Mouse (Mus musculus): ENCODE results near the gene Mt1. TPM values are rescaled to one million over a fixed set of nuclear protein-coding genes. Genes with fewer than 3 reads are reported as not detected.

The Mt1 gene
- total RNA-seq, 1 experiment from 2014 or later, result 182 TPM

DNA sequence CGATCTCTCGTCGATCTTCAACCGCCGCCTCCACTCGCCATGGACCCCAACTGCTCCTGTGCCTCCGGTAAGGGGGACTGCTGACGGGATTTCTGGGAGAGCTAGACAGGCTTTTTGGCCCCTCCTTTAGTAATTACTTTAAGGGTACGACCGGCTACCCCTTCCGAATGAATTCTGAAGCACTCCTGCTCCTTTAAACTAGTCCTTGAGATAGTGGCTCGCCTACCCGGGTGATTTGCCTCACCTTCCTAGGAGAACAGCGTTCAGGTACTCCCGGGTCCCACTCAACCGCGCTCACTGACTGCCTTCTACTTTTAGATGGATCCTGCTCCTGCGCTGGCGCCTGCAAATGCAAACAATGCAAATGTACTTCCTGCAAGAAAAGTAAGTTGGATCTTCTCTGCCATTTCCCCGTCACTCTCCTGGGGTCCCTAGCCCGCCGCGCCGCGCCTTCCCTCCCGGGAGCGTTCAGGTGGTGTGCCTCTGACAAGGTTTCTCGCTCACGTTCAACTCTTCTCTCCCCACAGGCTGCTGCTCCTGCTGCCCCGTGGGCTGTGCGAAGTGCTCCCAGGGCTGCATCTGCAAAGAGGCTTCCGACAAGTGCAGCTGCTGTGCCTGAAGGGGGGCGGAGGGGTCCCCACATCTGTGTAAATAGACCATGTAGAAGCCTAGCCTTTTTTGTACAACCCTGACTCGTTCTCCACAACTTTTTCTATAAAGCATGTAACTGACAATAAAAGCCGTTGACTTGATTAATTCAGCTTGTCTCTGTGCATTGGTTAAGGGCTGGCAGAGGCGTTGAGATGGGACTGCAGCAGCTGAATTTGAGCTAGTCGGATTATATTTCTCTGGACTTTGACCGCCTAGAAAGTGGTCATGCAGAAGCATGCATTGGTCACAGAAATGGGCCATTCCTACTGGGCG is 5.8 kb upstream of the Mt1 start:
- DNase-seq, result no peak

DNA sequence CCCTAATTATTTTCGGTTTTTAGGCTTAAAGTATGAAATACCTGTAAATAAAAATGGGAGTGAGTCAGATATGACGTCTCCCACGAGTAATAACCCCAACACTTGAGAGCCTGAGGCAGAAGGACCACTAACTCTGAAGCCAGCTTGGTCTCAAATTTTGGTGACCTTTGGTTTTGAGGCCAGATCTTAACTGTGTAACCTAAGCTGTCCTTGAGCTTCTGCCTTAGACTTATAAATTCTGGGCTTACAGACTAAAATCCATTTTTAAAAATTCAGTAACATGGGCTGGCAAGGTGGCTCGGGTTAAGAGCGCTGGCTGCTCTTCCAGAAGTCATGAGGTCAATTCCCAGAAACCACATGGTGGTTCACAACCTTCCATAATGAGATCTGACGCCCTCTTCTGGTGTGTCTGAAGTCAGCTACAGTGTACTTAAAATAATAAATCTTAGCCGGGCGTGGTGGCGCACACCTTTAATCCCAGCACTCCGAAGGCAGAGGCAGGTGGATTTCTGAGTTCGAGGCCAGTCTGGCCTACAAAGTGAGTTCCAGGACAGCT is 5.0 kb upstream of the Mt1 start:
- no peak for DNase-seq

GRCm38 (mm10) chr8:94174619-94175213 is 4.2 kb upstream of the Mt1 start:
- DNase-seq, result no peak

- DNase-seq, result no peak
Measured at GRCm38 (mm10) chr8:94177716-94178390, 1.0 kb upstream of the Mt1 start.

GRCm38 (mm10) chr8:94179713-94180560 is 1.1 kb downstream of the Mt1 start:
- peak; percentile 26 for DNase-seq

- no peak for DNase-seq
Measured at GRCm38 (mm10) chr8:94180561-94180908, 1.7 kb downstream of the Mt1 start.

GRCm38 (mm10) chr8:94182055-94182929 is 3.4 kb downstream of the Mt1 start:
- no peak for DNase-seq

DNA sequence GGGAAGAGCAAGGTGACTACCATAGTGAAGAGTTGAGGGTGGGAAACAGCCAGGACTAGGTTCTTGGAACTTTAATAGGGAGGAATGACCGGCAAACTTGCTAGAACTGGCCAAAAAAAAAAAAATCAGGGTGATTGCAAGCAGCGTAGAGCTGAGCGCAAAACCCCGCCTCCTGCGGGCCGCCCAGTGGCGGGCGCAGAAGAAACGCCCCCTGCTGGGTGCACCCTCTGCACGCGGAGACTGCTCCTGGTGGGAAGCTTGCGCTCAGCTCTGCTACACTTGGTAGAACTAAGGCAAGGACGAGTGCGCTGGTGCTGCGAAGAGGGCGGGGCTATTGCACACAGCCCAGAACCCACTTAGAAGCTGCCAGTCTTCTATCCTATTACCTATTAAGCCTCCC is 4.2 kb downstream of the Mt1 start:
- peak; percentile 82 for DNase-seq

- no peak for DNase-seq
Measured at GRCm38 (mm10) chr8:94184357-94184843, 5.5 kb downstream of the Mt1 start.

- no peak for DNase-seq
Measured at GRCm38 (mm10) chr8:94185791-94186190, 6.9 kb downstream of the Mt1 start.

DNA sequence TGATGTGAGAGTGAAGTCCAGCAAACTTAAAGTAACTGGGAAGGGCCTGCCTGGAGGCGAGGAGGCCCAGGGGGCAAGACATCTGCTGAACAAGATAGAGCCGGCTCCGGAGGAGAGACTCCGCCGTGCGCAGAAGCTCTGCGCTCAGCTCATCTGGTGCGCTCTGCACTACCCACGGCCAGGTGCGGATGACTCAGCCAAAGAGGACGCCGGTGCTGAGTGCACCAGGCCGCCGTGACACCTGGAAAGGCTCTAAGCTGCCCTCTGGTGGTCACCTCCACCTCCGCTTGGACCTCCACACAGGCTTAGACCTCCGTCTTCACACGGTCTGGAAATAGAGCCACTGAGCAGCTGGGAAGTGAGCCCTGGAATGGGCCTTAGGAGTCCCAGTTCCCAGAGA is 7.7 kb downstream of the Mt1 start:
- peak; percentile 68 for DNase-seq

DNA sequence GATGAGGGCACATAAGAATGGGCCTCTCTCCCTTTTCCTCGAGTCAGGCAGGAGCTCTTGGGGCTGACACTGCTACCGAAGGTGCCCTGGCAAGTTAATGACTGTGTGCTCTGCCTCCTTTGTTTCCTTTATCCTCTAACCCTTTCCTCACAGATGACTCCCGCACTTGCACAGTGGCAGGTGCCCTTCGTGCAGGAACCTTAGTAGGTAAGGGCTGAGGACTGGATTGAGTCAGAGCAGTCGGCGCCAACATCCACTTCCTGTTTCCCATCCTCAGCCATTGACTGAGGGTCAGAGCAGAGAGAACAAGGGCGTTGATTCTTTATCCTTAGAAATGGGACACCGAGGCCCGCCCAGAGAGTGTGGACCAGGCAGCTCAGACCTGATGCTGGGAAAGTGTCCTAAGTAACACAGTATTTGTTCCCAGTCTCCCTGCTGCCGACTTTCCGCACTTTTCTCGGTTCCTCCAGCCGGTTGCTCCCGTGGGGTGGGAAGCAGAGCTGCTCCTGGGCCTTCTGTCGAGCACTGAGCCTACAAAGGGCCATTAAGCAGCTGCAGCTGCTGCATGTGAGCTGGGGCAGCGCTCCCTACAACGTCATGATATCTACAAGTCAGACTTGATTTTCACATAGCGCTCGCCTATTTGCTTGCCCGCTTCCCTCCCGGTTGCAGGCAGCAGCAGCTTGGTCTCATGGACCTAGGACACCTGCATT is 8.6 kb downstream of the Mt1 start:
- DNase-seq, result no peak

DNA sequence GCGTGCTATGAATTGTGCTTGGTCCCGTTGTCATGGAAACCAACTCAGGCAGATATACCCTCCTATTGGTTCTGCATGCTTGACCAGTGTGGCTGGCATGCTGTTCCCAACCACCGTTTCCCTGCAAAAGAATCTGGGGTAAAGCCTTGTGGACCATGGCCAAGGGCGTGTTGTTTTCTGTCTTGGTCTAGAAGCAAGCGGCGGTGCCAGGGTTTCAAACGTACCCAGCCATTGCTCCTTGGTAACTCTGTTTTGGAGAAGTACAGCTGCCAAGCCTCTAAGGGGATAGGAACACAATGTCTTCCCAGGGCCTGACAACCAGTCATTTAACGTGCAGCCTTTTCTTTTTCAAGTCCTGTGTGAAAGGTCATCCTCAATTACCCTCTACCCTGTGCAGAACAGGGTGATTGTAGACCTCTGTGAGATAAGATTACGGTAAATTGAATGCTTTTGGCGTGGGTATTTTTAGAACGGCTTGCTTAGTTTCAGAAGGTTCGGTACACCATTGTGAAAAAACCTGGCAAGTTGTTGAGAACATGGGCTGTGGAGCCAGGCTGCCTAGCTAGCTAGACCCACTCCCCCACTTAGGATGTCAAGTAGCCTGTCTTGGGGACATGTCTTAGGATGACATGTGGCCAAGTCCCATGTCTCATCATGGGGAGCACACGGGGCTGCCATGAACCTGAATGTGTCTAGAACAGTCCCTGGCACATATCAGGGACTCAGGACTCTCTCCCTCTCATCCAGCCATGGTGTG is 10.6 kb downstream of the Mt1 start:
- peak; percentile 44 for DNase-seq

DNA sequence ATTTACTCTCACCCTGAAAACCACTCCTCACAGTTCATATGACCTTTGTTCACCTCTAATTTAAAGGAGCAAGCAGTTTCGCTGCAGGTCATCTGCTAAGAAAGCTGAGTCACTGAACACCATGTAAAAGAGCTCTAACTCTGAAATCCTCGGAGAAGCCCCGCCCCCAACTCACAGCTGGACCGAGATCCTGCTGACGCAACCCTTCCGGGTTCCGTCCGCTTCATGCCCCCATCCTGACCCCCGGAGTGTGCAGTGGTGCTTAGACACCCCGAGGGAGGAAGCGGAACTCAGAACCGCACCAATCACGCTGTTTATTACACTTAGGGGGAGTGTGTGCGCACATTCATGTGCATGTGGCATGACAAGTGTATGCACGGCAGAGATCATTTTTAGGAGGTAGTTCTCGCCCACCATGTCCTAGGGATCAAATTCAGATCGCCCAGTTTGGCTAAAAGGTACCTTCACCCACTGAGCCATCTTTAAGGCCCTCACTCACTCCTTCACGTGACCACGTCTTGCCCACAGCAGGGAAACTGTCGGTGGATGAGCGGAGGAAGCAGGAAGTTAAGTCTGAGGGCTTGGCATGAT is 12.3 kb downstream of the Mt1 start:
- peak; percentile 70 for DNase-seq

- DNase-seq, result peak; percentile 34
Measured at GRCm38 (mm10) chr8:94192926-94193325, 14.0 kb downstream of the Mt1 start.

- DNase-seq, result peak; percentile 24
Measured at GRCm38 (mm10) chr8:94194591-94195223, 15.8 kb downstream of the Mt1 start.

DNA sequence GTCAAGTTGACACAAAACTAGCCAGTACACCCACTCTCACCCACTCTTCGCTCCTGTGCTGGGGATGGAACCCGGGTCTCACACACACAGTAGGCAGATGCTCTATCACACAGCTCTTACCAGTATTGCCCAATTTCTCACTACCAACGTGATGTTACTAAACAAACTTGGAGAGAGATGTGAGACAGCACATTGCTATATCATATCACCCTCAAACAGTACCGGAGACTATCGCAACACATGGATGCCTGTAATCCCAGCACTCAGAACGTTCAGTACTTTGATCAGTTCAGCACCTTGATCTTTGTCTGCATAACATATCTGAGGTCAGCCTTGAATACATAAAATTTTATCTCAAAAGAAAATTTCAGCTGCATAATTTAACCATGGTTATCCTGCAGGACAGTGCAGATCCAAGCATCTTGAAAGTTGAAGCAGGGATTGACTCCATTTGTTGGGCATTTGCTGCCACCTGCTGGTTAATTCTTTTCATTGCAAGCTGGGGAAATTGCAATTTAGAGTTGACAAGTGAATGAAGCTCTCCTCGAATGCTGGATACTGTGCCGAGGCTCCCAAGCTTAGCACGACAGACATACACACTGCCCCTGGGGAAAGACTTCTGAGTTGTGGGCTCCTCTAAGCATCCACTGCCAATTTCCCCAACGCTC is 20.5 kb downstream of the Mt1 start:
- DNase-seq, result peak; percentile 27

GRCm38 (mm10) chr8:94204043-94204442 is 25.2 kb downstream of the Mt1 start:
- no peak for DNase-seq

Measured in adrenal gland, postnatal 25 days (tissue).